In genomic region chr12:31460270-31460669, GRCm38 (mm10) we compare ENCODE assay signal across 8 mouse cellular contexts. TPM values are rescaled to one million over a fixed set of nuclear protein-coding genes. Genes with fewer than 3 reads are reported as not detected.
A peak's percentile ranks its signal among the peaks of the same experiment; 100 is the strongest.
DNase-seq lines count a peak whose midpoint lies in the region; ATAC-seq and TF ChIP-seq lines count a peak whose summit lies in the region.
"Not testable (repeated sequence)": the region's sequence is repeated elsewhere in the genome, so short reads cannot be mapped to it uniquely, and the experiment has no call there.

No protein-coding gene starts in this region.

- H3K4me1 ChIP-seq in MEL (ENCODE audit: control insufficient read depth in 1 of 2, insufficient read depth in 2 of 2, low read length in 2 of 2); heart, adult 2 months (ENCODE audit: control insufficient read depth, insufficient read depth, low read length); liver, postnatal 0 days (ENCODE audit: insufficient read depth): not testable (repeated sequence)

- TF ChIP-seq RAD21 in MEL (IDR thresholded peaks at IDR 0.05; ENCODE audit: low read depth, low read length), result peak; percentile 61

- not testable (repeated sequence) for H3K4me3 ChIP-seq in MEL (ENCODE audit: control insufficient read depth in 1 of 2, insufficient read depth in 1 of 2, low read depth in 2 of 2, low read length in 2 of 2); heart, adult 2 months; liver, postnatal 0 days (ENCODE audit: low read depth, low read length)

- 29% methylated on average over 3 of the region's 3 CpGs for WGBS in heart, adult 2 months
- WGBS in liver, postnatal 0 days (ENCODE audit: insufficient replicate concordance), result 53% methylated on average over 3 of the region's 3 CpGs

- H3K36me3 ChIP-seq in MEL (ENCODE audit: control insufficient read depth in 1 of 2, insufficient read depth in 2 of 2, low read length in 2 of 2); heart, adult 2 months (ENCODE audit: control insufficient read depth, insufficient read depth, low read length); liver, postnatal 0 days (replicated peaks; ENCODE audit: insufficient read depth, low read length): not testable (repeated sequence)

- intact Hi-C loops in heart, adult 2 months (cut with DNase I), result not testable (repeated sequence)

- DNase-seq in A20 (ENCODE audit: low read depth, low spot score) (peak; percentile 27), MEL (ENCODE audit: low read depth, low spot score) (peak; percentile 39)
- not testable (repeated sequence) for DNase-seq in brain, embryonic 14.5 days (ENCODE audit: low read depth); heart, adult 2 months
- peak; percentile 13 for DNase-seq in kidney, postnatal 10 days
- peak; percentile 30 for DNase-seq in liver, postnatal 0 days
- DNase-seq in retina, embryonic 14.5 days (ENCODE audit: low spot score), result peak; percentile 10
- DNase-seq in thymus, postnatal 25 days, result peak; percentile 25

- H3K9ac ChIP-seq in MEL (ENCODE audit: control insufficient read depth, low read depth, low read length, poor library complexity, severe bottlenecking); heart, adult 2 months (ENCODE audit: low read depth, low read length); liver, postnatal 0 days (replicated peaks): not testable (repeated sequence)

- not testable (repeated sequence) for TF ChIP-seq EP300 in MEL (IDR thresholded peaks at IDR 0.05; ENCODE audit: low read depth in 1 of 2, low read length in 2 of 2); heart, adult 2 months (IDR thresholded peaks at IDR 0.05; ENCODE audit: insufficient read depth, low read depth, low read length); liver, postnatal 0 days (IDR thresholded peaks at IDR 0.05; ENCODE audit: low read depth)

- H3K9me3 ChIP-seq in MEL (replicated peaks; ENCODE audit: insufficient read depth, low read length); liver, postnatal 0 days (ENCODE audit: low read length): not testable (repeated sequence)

- peak; percentile 52 to 79 (median 64); a peak in 5 of 6 replicates for TF ChIP-seq CTCF in MEL (IDR thresholded peaks at IDR 0.05 in 2 of 3, conservative IDR thresholded peaks at IDR 0.05 in 1 of 3; ENCODE audit: control insufficient read depth in 1 of 3, insufficient read depth in 1 of 3, low read depth in 2 of 3, low read length in 3 of 3, poor library complexity in 1 of 3, severe bottlenecking in 1 of 3)
- TF ChIP-seq CTCF in brain, embryonic 14.5 days (IDR thresholded peaks at IDR 0.05; ENCODE audit: borderline replicate concordance, extremely low read depth, insufficient read depth, insufficient read length), result peak; percentile 36; the same call in 1 of the 2 replicates
- peak; percentile 52 for TF ChIP-seq CTCF in heart, adult 2 months (IDR thresholded peaks at IDR 0.05)
- TF ChIP-seq CTCF in liver, postnatal 0 days (IDR thresholded peaks at IDR 0.05; ENCODE audit: low read depth), result peak; percentile 67

- H3K4me2 ChIP-seq in liver, postnatal 0 days (ENCODE audit: low read depth, low read length), result not testable (repeated sequence)

- not testable (repeated sequence) for H3K27me3 ChIP-seq in MEL (ENCODE audit: control insufficient read depth in 1 of 2, insufficient read depth in 2 of 2, low read length in 2 of 2); heart, adult 2 months (ENCODE audit: control insufficient read depth, insufficient read depth, low read length); liver, postnatal 0 days (ENCODE audit: insufficient read depth, low read length)

- H3K27ac ChIP-seq in MEL (ENCODE audit: control insufficient read depth, low read depth, low read length); heart, adult 2 months; liver, postnatal 0 days (ENCODE audit: low read depth): not testable (repeated sequence)

- H3K79me2 ChIP-seq in MEL (ENCODE audit: control insufficient read depth, insufficient read depth, low read length, poor library complexity); heart, adult 2 months (replicated peaks; ENCODE audit: control insufficient read depth, insufficient read depth, low read length): not testable (repeated sequence)

- not testable (repeated sequence) for TF ChIP-seq POLR2A in MEL (IDR thresholded peaks at IDR 0.05; ENCODE audit: control insufficient read depth in 1 of 2, insufficient read depth in 1 of 2, low read depth in 1 of 2, low read length in 2 of 2, poor library complexity in 1 of 2); brain, embryonic 14.5 days (IDR thresholded peaks at IDR 0.05; ENCODE audit: borderline replicate concordance, extremely low read depth, insufficient read depth, insufficient read length, poor library complexity, severe bottlenecking); heart, adult 2 months (IDR thresholded peaks at IDR 0.05; ENCODE audit: insufficient read depth, low read depth, low read length)

- ATAC-seq in liver, postnatal 0 days, result not testable (repeated sequence)

TF ChIP-seq in MEL, 35 proteins besides CTCF, POLR2A, EP300 and RAD21:
- TF ChIP-seq SMC3 (IDR thresholded peaks at IDR 0.05; ENCODE audit: low read depth, low read length), result peak; percentile 53
- 0 out of 2 replicates have a peak, but pooled peaks have one; percentile 22 for TF ChIP-seq ZC3H11A (IDR thresholded peaks at IDR 0.05; ENCODE audit: low read depth, low read length)

RNA-seq across cellular contexts. Expression of gene Cbll1, which starts 39.1 kb away (rescaled TPM):
- total RNA-seq in MEL (2012; rRNA removed), result 5.0 and 5.3 TPM in 2 replicates
- 10 to 100 TPM in 1 of 2 experiments, not detected in 1; 19.8 TPM for polyA plus RNA-seq in MEL (2012; ENCODE audit: insufficient read depth in 1 of 2, insufficient read length in 2 of 2, low read depth in 1 of 2, low replicate concordance in 2 of 2, missing spikeins in 1 of 2)
- 12.7 and 19.6 TPM in 2 replicates for polyA plus RNA-seq in brain, embryonic 14.5 days (2012; rRNA removed)
- total RNA-seq in heart, adult 2 months (2021), result 10 to 100 TPM; 11.1 TPM
- 4.6 and 7.0 TPM in 2 replicates for polyA plus RNA-seq in heart, adult 2 months (2012; rRNA removed)
- polyA plus RNA-seq in liver, postnatal 0 days (2015; fragmentation: Nextera tagmentation; extraction: Ambion mirVana), result 3.4 and 3.8 TPM in 2 replicates
